Mouse (Mus musculus): Measurements from ENCODE around the gene Pip5k1b.

The Pip5k1b gene

GRCm38 (mm10) chr19:24543386-24544350, 12.0 kb downstream of the Pip5k1b start:
- no peak for DNase-seq (ENCODE audit: extremely low read depth, low read depth)

GRCm38 (mm10) chr19:24542293-24542675, 13.4 kb downstream of the Pip5k1b start:
- no peak for DNase-seq (ENCODE audit: extremely low read depth, low read depth)

DNA sequence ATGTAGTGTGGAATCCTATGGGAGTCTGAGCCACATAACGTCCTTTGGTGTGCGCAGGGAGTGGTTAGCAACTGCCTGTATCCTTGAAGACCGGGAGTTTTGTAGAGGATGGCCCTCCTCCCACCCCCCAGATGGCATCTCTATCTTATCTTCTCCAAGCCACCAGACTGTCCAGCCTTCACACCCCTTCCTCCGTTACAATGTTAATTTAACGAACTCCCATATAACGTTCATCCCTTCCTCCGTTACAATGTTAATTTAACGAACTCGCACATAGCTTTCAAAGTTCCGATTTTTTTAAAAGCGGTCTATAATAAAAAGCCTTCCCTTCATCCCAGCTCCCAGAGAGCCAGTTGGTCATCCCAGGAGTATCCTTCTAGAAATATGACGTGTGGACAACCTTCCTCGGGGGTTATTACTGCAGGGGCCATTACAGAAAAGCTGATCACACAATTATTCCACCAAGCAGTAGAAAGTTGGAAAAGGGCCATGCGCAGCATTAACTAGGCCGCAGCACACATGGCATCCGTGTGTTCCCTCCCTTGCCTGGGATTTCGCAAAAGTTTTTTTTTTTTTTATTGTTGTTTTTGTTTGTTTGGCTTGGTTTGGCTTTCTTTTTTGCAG, 13.9 kb downstream of the Pip5k1b start:
- DNase-seq (ENCODE audit: extremely low read depth, low read depth), result no peak

GRCm38 (mm10) chr19:24540952-24541668, 14.6 kb downstream of the Pip5k1b start:
- no peak for DNase-seq (ENCODE audit: extremely low read depth, low read depth)

DNA sequence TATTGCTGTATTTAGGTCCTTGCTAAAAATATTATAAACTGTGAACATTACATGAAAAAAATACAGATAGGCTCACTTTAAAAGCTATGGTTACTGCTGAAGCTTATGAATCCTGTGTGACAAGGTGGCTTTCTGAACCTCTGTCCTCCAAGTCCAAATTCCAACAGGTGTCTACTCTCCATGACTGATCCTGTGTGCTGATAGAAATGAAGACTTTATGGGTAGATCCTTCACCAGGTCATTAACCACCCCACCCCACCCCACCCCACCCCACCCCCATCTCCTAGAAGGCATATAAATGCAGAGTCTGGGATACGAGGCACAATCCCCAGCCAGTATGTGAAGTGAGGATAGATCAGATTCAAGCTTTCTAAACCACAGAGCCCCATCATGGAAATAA, 16.6 kb downstream of the Pip5k1b start:
- DNase-seq (ENCODE audit: extremely low read depth, low read depth), result no peak

DNA sequence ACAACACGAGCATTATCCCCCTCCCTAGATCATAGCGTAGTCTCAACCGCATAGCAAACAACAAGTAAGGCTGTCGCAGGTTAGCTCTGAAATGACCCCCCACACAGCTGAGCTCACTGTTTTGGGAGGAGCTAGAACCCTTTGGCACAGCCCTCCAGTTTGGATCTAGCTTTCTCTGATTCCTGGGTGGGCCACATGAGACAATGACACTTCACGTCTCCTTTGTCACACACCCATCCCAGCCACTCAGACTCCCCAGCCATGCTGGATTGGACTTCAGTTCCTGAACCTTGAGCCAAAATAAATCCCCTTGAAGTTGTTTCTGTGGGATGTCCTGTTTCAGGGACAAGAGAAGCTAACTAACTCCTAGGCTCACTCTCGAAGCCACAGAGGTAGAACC, 17.5 kb downstream of the Pip5k1b start:
- DNase-seq (ENCODE audit: extremely low read depth, low read depth), result no peak

DNA sequence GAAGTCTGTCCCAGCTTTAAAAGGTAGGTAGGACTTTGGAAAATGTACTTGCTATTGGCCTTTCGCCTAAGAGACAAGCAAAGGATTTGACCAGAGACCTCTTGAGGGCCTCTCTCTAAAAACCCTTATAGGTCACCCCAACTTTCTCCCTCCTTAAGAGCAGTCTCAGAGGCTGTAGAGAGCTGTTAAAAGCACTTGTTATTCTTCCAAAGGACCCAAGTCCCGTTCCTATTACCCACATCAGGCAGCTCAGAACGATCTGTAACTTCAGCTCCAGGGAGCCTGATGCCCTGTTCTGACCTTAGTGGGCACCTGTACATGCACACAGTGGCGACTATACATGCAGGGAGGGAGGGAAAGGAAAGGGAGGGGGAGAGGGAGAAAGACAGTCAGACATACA, 18.0 kb downstream of the Pip5k1b start:
- DNase-seq (ENCODE audit: extremely low read depth, low read depth), result no peak

DNA sequence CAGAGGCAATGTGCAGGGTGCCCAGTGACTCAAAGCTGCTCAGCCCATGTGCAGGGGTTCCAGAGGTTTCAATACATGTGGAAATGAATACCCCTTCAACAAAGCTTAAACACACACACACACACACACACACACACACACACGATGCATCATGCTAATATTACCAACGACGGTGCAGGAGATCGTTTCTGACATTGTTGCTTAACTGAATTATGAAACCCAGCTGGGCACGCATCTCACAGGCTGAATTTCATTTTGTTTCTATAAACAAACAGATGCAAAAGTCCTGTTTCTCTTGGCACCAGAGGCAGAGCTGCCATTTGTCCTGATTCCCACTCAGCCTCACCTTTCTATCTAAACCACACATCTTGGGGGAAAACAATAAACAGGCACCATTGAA, 18.8 kb downstream of the Pip5k1b start:
- no peak for DNase-seq (ENCODE audit: extremely low read depth, low read depth)

DNA sequence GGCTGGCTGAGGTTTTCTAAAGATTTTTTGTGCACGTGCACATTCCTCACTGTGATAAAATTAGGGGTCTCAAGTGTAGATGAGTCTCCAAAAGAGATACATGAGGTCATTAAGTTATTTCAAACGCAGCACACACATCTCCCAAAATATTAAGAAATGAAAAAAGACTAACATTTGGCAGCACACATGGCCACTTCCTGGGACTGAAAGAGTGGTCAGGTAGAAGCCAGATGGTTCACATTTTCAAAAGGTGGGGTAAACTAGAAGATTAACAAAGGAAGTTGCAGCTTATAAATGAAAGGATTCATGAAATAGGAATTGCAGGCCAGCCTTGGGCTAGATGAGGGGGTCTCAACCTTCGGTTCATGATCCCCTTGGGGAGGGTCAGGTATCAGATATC, 19.4 kb downstream of the Pip5k1b start:
- DNase-seq (ENCODE audit: extremely low read depth, low read depth), result no peak

DNA sequence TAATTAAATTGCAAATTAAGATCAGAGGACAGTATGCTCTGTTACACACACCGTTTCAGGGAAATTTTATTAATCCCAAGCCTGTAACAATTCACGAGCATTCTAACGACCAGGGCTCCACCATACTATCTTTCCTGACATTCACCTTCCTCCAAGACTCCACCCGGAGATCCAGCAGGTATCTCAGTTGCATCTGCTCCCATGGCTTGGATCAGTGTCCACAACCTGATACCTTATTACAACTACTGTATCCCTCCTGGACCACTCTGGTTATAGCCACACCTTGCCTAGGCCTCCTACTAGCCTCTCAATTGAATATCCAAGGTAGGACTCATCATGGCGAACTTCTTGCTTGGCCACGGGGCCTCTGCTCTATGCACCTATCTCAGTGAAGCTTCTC, 20.5 kb downstream of the Pip5k1b start:
- no peak for DNase-seq (ENCODE audit: extremely low read depth, low read depth)

DNA sequence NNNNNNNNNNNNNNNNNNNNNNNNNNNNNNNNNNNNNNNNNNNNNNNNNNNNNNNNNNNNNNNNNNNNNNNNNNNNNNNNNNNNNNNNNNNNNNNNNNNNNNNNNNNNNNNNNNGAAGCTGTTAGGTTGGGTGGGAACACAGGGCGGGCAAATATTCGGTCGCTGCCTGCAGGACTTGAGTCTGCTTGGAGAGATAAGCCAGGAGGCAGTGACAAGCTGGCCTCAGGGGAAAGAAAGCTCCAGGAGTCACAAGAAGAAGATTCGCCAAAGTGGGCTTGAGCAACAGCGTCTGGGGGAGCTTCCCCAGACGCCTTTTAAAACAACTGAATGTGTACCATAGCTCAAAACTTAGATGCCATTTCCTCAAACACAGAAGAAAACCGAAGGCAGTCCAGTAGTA, 20.9 kb downstream of the Pip5k1b start:
- DNase-seq (ENCODE audit: extremely low read depth, low read depth), result peak; percentile 92

DNA sequence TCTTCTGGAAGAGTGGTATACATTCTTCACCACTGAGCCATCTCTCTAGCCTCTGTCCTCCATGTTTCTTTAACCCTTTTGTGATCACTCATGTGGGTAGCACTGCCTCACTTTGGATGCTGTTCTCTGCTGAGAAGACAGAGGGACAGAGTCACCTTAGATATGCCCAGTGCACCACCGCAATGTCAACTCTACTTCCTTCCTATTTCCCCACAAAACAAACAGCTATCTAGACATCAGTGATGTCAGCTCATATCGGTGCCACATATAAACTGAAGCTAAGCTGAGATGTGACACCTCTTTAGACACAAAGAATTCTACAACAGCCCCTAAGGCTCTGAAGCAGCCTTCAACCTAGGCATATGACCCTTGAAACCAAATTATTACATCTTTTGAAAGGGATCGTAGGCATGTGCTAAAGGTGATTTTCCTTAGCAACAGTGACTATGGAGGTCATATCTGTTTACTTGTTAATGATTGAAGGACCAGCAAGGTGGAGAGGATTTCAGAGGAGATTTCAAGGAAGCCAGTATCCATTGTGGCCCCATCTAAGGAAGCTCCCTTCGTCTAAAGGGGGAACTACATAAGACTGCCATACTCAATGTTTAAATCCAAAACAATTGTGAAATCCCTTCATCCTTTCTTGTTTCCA, 26.6 kb downstream of the Pip5k1b start:
- no peak for DNase-seq (ENCODE audit: extremely low read depth, low read depth)

GRCm38 (mm10) chr19:24528129-24528730, 27.4 kb downstream of the Pip5k1b start:
- peak; percentile 57 for DNase-seq (ENCODE audit: extremely low read depth, low read depth)

- DNase-seq (ENCODE audit: extremely low read depth, low read depth), result no peak
These were observed 28.1 kb downstream of the Pip5k1b start for GRCm38 (mm10) chr19:24527613-24527948.

DNA sequence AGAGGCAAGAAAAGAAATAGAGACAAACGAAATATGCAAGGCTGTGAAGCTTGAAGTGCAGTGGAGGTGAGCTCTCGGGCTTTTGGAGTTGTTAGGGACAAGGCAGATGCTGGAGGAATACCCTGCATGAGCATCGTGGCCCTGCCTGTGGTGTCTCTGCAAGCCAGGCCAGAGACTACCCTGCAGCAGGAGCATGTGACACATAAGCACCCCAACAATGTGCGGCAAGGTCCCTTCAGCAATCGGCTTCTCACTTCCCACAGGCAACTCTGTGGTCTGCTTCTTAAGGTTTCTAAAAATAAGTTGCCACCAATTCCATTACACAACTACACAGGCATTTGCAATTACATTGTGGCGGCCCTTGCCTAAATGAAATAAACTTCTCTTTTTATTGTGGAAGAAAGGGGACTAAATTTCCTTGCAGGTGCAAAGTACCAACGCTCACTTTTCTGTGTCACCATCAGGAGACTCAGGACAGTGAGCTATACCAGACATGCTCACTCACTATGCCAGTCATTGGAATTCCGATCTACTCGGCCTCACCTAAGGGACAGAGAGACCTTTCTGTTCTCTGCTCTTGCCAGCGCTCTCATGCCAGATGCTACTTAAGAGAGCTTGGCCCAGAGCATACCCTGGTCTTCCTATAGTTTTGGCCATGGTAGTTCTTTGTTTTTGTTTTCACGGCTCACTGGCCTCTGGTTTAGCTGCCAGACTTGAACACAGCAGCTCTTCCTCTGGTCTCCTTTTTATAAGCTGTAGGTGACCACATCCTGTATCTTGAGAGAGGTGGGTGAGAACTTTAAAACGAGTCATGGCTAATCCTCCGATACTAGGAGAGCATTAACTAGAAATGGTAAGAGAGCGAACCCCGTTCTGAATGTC, 28.7 kb downstream of the Pip5k1b start:
- DNase-seq (ENCODE audit: extremely low read depth, low read depth), result peak; percentile 73

- DNase-seq (ENCODE audit: extremely low read depth, low read depth), result no peak
These were observed 32.0 kb downstream of the Pip5k1b start for GRCm38 (mm10) chr19:24523476-24524313.

DNA sequence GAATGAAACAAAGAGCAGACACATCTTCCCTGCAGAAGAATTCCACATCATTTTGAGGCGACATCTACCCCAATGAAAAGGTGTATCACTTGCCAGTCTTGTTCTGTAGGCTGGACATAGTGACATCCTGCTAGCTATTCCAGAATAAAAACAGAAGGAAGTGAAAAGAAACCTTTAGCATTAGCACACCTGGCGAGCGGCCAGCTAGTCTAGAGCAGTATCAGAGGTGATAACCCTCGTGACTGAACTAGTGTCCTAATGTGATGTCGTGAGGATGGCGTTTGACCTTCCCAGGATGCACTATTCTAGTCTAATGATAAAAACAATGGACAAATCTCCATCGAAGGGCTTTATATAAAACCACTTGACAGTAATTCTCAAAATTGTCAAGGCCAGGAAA, 33.7 kb downstream of the Pip5k1b start:
- DNase-seq (ENCODE audit: extremely low read depth, low read depth), result no peak

DNA sequence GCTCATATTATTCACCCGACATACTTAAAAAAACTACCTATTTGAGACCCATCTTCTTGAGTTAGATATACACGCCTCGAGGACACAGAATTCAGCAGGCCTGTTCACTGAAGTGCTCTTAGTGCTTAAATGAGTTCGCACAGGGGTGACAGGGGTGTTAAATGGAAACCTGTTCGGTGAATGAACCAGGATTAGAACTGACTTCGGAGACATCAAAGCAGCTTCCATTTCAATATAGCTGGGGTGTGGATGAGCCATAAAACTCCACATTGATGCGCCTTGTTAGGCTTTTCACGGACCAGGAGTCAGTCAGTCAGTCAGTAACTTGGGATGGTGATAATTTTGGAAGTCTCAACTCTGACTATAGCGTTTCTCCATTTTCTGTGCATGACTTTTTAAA, 34.5 kb downstream of the Pip5k1b start:
- DNase-seq (ENCODE audit: extremely low read depth, low read depth), result no peak

DNA sequence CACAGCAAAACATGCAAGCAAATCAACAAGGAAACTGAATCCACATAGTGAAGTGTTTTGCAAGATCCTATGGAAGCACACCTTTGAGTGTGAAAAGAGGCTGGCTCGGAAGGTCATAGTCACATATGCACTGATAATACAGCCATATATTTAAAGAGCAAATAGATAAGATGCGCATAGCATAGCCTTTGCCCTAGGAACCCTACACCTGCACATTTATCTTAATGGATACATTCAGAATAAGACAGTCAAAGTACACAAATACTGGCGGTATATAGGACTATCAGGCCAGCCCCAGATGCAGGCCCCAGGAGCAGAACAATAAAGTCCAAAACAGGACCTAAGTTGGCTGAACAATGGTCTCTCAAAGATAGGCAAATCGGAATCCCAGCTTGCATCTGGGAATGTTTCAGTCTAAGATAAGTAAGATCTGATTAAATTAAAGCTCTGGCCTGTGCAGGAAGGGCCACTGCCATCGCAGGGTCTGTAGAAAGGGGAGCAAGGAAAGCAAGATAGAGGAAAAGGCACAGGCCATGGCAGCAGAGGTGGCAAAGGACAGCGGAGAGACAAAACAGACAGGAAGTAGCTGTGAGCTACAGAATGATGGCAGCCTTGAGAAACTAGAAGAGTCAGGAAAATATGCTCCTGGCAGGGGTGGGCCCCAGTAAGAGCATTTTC, 35.8 kb downstream of the Pip5k1b start:
- DNase-seq (ENCODE audit: extremely low read depth, low read depth), result no peak

Measured in MEL-GATA-1-ER (cell line).